ENCODE assay signal across 15 mouse cellular contexts in genomic region chr13:15395694-15396093, GRCm38 (mm10).
DNase-seq lines count a peak whose midpoint lies in the region; ATAC-seq and TF ChIP-seq lines count a peak whose summit lies in the region.
"Had no signal": no experiment of that assay in that cellular context is flagged by ENCODE, and none has a peak within 500 bp of the region (broad histone marks: within the 10 kb centered on the region; RNA-seq: fewer than 3 reads in every experiment).

No protein-coding gene starts in this region.

- no peak for TF ChIP-seq CTCF in hindbrain, postnatal 0 days (IDR thresholded peaks at IDR 0.05; ENCODE audit: low read depth)

- ATAC-seq in forebrain, embryonic 15.5 days (replicated peaks): peak; percentile 68
- ATAC-seq in hindbrain, postnatal 0 days: 0 out of 2 replicates have a peak, but pooled peaks have one; percentile 69
- peak; percentile 90 for ATAC-seq in midbrain, embryonic 16.5 days
- ATAC-seq in heart, embryonic 12.5 days (ENCODE audit: insufficient number of reproducible peaks, low FRiP score): no peak

- no peak overlapping the region for H3K9ac ChIP-seq in forebrain, embryonic 15.5 days (replicated peaks)
- H3K9ac ChIP-seq in hindbrain, postnatal 0 days (replicated peaks; ENCODE audit: low read length): no peak overlapping the region
- H3K9ac ChIP-seq in midbrain, embryonic 16.5 days (ENCODE audit: low read depth, low read length): no peak overlapping the region
- H3K9ac ChIP-seq in heart, embryonic 12.5 days: no peak overlapping the region
- H3K9ac ChIP-seq: embryonic facial prominence, embryonic 15.5 days; heart, embryonic 15.5 days; liver, embryonic 14.5 days; stomach, embryonic 15.5 days had no signal

- H3K27me3 ChIP-seq in embryonic facial prominence, embryonic 10.5 days (replicated peaks; ENCODE audit: low read depth, poor library complexity, severe bottlenecking): no peaks in the 10 kb centered on the region
- H3K27me3 ChIP-seq in forebrain, embryonic 15.5 days: no peaks in the 10 kb centered on the region
- H3K27me3 ChIP-seq in hindbrain, postnatal 0 days (ENCODE audit: insufficient read depth, low read length): no peaks in the 10 kb centered on the region
- no peaks in the 10 kb centered on the region for H3K27me3 ChIP-seq in midbrain, embryonic 16.5 days (ENCODE audit: control insufficient read depth, insufficient read depth, low read depth, low read length)
- no peaks in the 10 kb centered on the region for H3K27me3 ChIP-seq in heart, embryonic 12.5 days (replicated peaks)
- H3K27me3 ChIP-seq: embryonic facial prominence, embryonic 15.5 days; heart, embryonic 15.5 days; stomach, embryonic 15.5 days had no signal

- H3K4me1 ChIP-seq in embryonic facial prominence, embryonic 10.5 days: peaks cover 16% of the 10 kb centered on the region
- H3K4me1 ChIP-seq in forebrain, embryonic 15.5 days: no peaks in the 10 kb centered on the region
- H3K4me1 ChIP-seq in hindbrain, postnatal 0 days (ENCODE audit: insufficient read depth, low read length): no peaks in the 10 kb centered on the region
- peaks cover 4% of the 10 kb centered on the region; the same call in 1 of the 2 replicates for H3K4me1 ChIP-seq in midbrain, embryonic 16.5 days (ENCODE audit: control insufficient read depth, insufficient read depth, low read length)
- no peaks in the 10 kb centered on the region; the same call in 1 of the 2 replicates for H3K4me1 ChIP-seq in heart, embryonic 12.5 days (replicated peaks)
- H3K4me1 ChIP-seq: heart, embryonic 15.5 days; stomach, embryonic 15.5 days had no signal

- WGBS in embryonic facial prominence, embryonic 10.5 days: 19% methylated on average over 7 of the region's 7 CpGs
- 13% methylated on average over 7 of the region's 7 CpGs for WGBS in forebrain, embryonic 15.5 days
- 13% methylated on average over 7 of the region's 7 CpGs for WGBS in hindbrain, postnatal 0 days
- 7% methylated on average over 7 of the region's 7 CpGs for WGBS in midbrain, embryonic 16.5 days
- 27% methylated on average over 7 of the region's 7 CpGs for WGBS in heart, embryonic 12.5 days

- H3K36me3 ChIP-seq in embryonic facial prominence, embryonic 10.5 days (replicated peaks): no peaks in the 10 kb centered on the region
- no peaks in the 10 kb centered on the region for H3K36me3 ChIP-seq in forebrain, embryonic 15.5 days
- no peaks in the 10 kb centered on the region for H3K36me3 ChIP-seq in hindbrain, postnatal 0 days (ENCODE audit: insufficient read depth, low read length)
- H3K36me3 ChIP-seq in midbrain, embryonic 16.5 days (ENCODE audit: control insufficient read depth, insufficient read depth, low read length): no peaks in the 10 kb centered on the region
- no peaks in the 10 kb centered on the region for H3K36me3 ChIP-seq in heart, embryonic 12.5 days
- H3K36me3 ChIP-seq: embryonic facial prominence, embryonic 15.5 days; G1E; heart, embryonic 15.5 days; stomach, embryonic 15.5 days had no signal

- no peak overlapping the region for H3K4me2 ChIP-seq in forebrain, embryonic 15.5 days (replicated peaks)
- 0 out of 2 replicates have a peak overlapping the region, but pooled peaks have one; percentile 13 for H3K4me2 ChIP-seq in hindbrain, postnatal 0 days (ENCODE audit: low read depth, low read length)
- peak overlapping the region; percentile 31; the same call in 1 of the 2 replicates for H3K4me2 ChIP-seq in midbrain, embryonic 16.5 days (ENCODE audit: low read length)
- H3K4me2 ChIP-seq in heart, embryonic 12.5 days: no peak overlapping the region
- H3K4me2 ChIP-seq: embryonic facial prominence, embryonic 15.5 days; heart, embryonic 15.5 days; stomach, embryonic 15.5 days had no signal

- H3K27ac ChIP-seq in embryonic facial prominence, embryonic 10.5 days (replicated peaks): no peak overlapping the region
- no peak overlapping the region for H3K27ac ChIP-seq in forebrain, embryonic 15.5 days (replicated peaks)
- no peak overlapping the region for H3K27ac ChIP-seq in hindbrain, postnatal 0 days
- no peak overlapping the region for H3K27ac ChIP-seq in midbrain, embryonic 16.5 days (ENCODE audit: low read length)
- H3K27ac ChIP-seq in heart, embryonic 12.5 days (ENCODE audit: poor library complexity, severe bottlenecking): no peak overlapping the region
- H3K27ac ChIP-seq: embryonic facial prominence, embryonic 15.5 days; heart, embryonic 15.5 days; liver, embryonic 14.5 days; stomach, embryonic 15.5 days had no signal

- DNase-seq in embryonic facial prominence, embryonic 10.5 days (ENCODE audit: low spot score): no peak
- DNase-seq in hindbrain, postnatal 0 days (ENCODE audit: low spot score): peak; percentile 4
- no peak for DNase-seq in layer of hippocampus, adult 9-11 months
- no peak for DNase-seq in layer of hippocampus, postnatal 10 days (ENCODE audit: low spot score in 2 of 2)
- DNase-seq in kidney, adult 18-20 months: no peak
- DNase-seq: adrenal gland, postnatal 36 days; lung, postnatal 14 days had no signal

- peak overlapping the region; percentile 21; the same call in 1 of the 2 replicates for H3K4me3 ChIP-seq in embryonic facial prominence, embryonic 10.5 days
- no peak overlapping the region for H3K4me3 ChIP-seq in forebrain, embryonic 15.5 days
- H3K4me3 ChIP-seq in hindbrain, postnatal 0 days (ENCODE audit: low read length): no peak overlapping the region
- H3K4me3 ChIP-seq in midbrain, embryonic 16.5 days (ENCODE audit: low read depth, low read length): peak overlapping the region; percentile 1; the same call in 1 of the 2 replicates
- H3K4me3 ChIP-seq in heart, embryonic 12.5 days: no peak overlapping the region
- H3K4me3 ChIP-seq: embryonic facial prominence, embryonic 15.5 days; heart, embryonic 15.5 days; stomach, embryonic 15.5 days had no signal

- no peaks in the 10 kb centered on the region for H3K9me3 ChIP-seq in embryonic facial prominence, embryonic 10.5 days
- no peaks in the 10 kb centered on the region for H3K9me3 ChIP-seq in forebrain, embryonic 15.5 days
- no peaks in the 10 kb centered on the region for H3K9me3 ChIP-seq in hindbrain, postnatal 0 days (ENCODE audit: low read length)
- no peaks in the 10 kb centered on the region for H3K9me3 ChIP-seq in midbrain, embryonic 16.5 days (replicated peaks; ENCODE audit: control insufficient read depth, low read length, poor library complexity, severe bottlenecking)
- no peaks in the 10 kb centered on the region for H3K9me3 ChIP-seq in heart, embryonic 12.5 days (replicated peaks)
- H3K9me3 ChIP-seq: embryonic facial prominence, embryonic 15.5 days; G1E; heart, embryonic 15.5 days; stomach, embryonic 15.5 days had no signal

Comparison
In these comparisons a context has a peak if more than half of its experiments do, and no peak if none do; other contexts are left out.
1. H3K4me3 ChIP-seq: peak in embryonic facial prominence, embryonic 10.5 days (single experiment) and midbrain, embryonic 16.5 days (single experiment); none in forebrain, embryonic 15.5 days (single experiment), hindbrain, postnatal 0 days (single experiment) and heart, embryonic 12.5 days (single experiment).
2. H3K4me2 ChIP-seq: peak in hindbrain, postnatal 0 days (single experiment) and midbrain, embryonic 16.5 days (single experiment); none in forebrain, embryonic 15.5 days (single experiment) and heart, embryonic 12.5 days (single experiment).